Mouse (Mus musculus): ENCODE results near the gene 6820408C15Rik.

- TF ChIP-seq POLR2A (IDR thresholded peaks at IDR 0.05; ENCODE audit: low read depth, low read length): no peak
- no peak for TF ChIP-seq CTCF (IDR thresholded peaks at IDR 0.05; ENCODE audit: extremely low read depth, insufficient read depth, insufficient read length, insufficient replicate concordance)
These were observed 21.1 kb downstream of the 6820408C15Rik start for GRCm38 (mm10) chr2:152436405-152436901.

All from spleen, adult 2 months (tissue).